Mouse (Mus musculus) stomach, postnatal 0 days (tissue): ENCODE measurements around the gene Cds2. TPM values are rescaled to one million over a fixed set of nuclear protein-coding genes. Genes with fewer than 3 reads are reported as not detected.
A peak's percentile ranks its signal among the peaks of the same experiment; 100 is the strongest.
"Not testable (repeated sequence)": the region's sequence is repeated elsewhere in the genome, so short reads cannot be mapped to it uniquely, and the experiment has no call there.

ENCODE experiments used
- ATAC-seq: fragments of 200-750 bp; cut with Nextera tagmentation; 2 replicates; pipeline ENCODE4 v1.8.0; 2017; ENCODE audit not compliant: low FRiP score, low TSS enrichment
- DNase-seq: peaks from one replicate; pipeline ENCODE4 v3.0.0-alpha.2; 2016; ENCODE audit warnings: low spot score
- H3K27ac ChIP-seq: fragments of 300-500 bp; sonication (generic); replicated peaks from 2 replicates; pipeline ENCODE4 v1.5.1; 2014; ENCODE audit warnings: mild to moderate bottlenecking, control low read depth
- H3K27me3 ChIP-seq: fragments of 300-500 bp; sonication (generic); 2 replicates; pipeline ENCODE4 v1.6.1; 2014; ENCODE audit warnings: low read length; ENCODE audit not compliant: control insufficient read depth, insufficient read depth
- H3K36me3 ChIP-seq: fragments of 300-500 bp; sonication (generic); 2 replicates; pipeline ENCODE4 v1.6.1; 2014; ENCODE audit warnings: low read length, mixed read lengths; ENCODE audit not compliant: control insufficient read depth, insufficient read depth
- H3K4me1 ChIP-seq: fragments of 300-500 bp; sonication (generic); replicated peaks from 2 replicates; pipeline ENCODE4 v1.6.1; 2014; ENCODE audit warnings: antibody characterized with exemption; ENCODE audit not compliant: control insufficient read depth, insufficient read depth
- H3K4me2 ChIP-seq: fragments of 300-500 bp; sonication (generic); replicated peaks from 2 replicates; pipeline ENCODE4 v1.6.1; 2014; ENCODE audit warnings: low read depth, mild to moderate bottlenecking, control low read depth, moderate library complexity
- H3K4me3 ChIP-seq: fragments of 300-500 bp; sonication (generic); 2 replicates; pipeline ENCODE4 v1.5.1; 2014; ENCODE audit warnings: low read depth, low read length, control low read depth
- H3K9ac ChIP-seq: fragments of 300-500 bp; sonication (generic); 2 replicates; pipeline ENCODE4 v1.6.1; 2014; ENCODE audit warnings: mild to moderate bottlenecking, low read length, control low read depth, mixed read lengths
- H3K9me3 ChIP-seq: fragments of 300-500 bp; sonication (generic); 2 replicates; pipeline ENCODE4 v1.6.1; 2016; ENCODE audit warnings: low read length; ENCODE audit not compliant: control insufficient read depth
- CTCF ChIP-seq: IDR thresholded peaks from 2 replicates; pipeline ENCODE4 v1.5.1; 2016; ENCODE audit warnings: antibody characterized with exemption, low read depth, mild to moderate bottlenecking, moderate library complexity
- EP300 ChIP-seq: optimal IDR thresholded peaks from 2 replicates; pipeline ENCODE3; 2016; ENCODE audit warnings: antibody characterized with exemption
- WGBS: fragments of 180-500 bp; shearing (Covaris S2); extraction: QIAGEN DNeasy Blood & Tissue Kit; methylation state at CpG from one replicate; pipeline ENCODE4 v1.1.7; 2014; 5-methylcytosine and 5-hydroxymethylcytosine counted together
- polyA plus RNA-seq: library from polyadenylated mRNA; unstranded; fragments of >200 nt; fragmentation: Nextera tagmentation; extraction: Ambion mirVana; gene quantifications from 2 replicates; pipeline ENCODE4 v1.2.1, GENCODE M21; 2015

Gene Cds2
- polyA plus RNA-seq, 1 experiment from 2014 or later: 12.6 TPM

DNA sequence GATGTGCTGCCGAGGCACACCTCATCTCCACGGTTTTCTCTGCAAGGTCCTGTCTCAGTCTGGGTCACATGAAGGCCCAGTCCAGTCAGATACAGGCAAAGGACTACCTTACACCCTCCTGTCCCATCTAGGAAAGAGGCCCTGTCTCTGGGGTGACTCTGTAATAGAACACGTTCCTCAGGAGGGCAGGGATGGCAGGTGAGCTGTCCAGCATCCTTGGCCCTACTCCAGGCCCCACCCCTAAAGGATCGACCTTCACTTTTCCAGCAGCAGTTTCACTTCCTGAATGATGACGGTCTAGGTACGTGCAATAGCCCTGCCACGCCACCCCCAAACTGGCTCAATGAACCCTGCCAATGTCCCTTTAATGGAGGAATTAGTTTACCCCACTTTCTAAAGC lies 27.0 kb upstream of the Cds2 start:
- Histone ChIP-seq H3K27me3 (no peaks in the 10 kb centered on the region), H3K36me3 (no peaks in the 10 kb centered on the region), H3K9ac (no peak overlapping the region), H3K9me3 (no peaks in the 10 kb centered on the region), H3K27ac (no peak overlapping the region), H3K4me1 (no peaks in the 10 kb centered on the region), H3K4me3 (no peak overlapping the region), H3K4me2 (no peak overlapping the region)
- DNase-seq (no peak), ATAC-seq (no peak)
- TF ChIP-seq CTCF: no peak
- no peak for TF ChIP-seq EP300
- WGBS: 69% methylated on average over 7 of the region's 7 CpGs

DNA sequence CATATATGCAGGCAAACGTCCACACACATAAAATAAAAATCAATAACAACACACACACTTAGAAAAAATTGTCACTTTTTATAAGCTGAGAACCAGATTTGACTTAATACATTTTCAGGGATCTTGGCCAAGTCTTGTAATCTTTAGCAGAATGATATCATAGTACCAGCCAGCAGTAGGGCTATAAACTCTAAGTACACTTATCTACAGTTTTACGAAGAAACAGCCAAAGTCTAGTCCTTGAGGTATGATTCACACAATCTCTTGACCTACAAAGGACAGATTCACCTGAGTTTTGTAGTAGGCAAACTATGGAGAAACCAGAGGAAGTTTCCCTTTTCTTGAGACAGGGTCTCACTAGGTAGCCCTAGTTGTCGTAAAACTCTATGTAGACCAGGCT lies 23.5 kb upstream of the Cds2 start:
- H3K27ac ChIP-seq, H3K36me3 ChIP-seq, H3K4me3 ChIP-seq, H3K27me3 ChIP-seq, ATAC-seq, H3K9ac ChIP-seq, H3K4me2 ChIP-seq, DNase-seq, H3K9me3 ChIP-seq, H3K4me1 ChIP-seq: not testable (repeated sequence)
- 78% methylated on average over 3 of the region's 3 CpGs for WGBS

DNA sequence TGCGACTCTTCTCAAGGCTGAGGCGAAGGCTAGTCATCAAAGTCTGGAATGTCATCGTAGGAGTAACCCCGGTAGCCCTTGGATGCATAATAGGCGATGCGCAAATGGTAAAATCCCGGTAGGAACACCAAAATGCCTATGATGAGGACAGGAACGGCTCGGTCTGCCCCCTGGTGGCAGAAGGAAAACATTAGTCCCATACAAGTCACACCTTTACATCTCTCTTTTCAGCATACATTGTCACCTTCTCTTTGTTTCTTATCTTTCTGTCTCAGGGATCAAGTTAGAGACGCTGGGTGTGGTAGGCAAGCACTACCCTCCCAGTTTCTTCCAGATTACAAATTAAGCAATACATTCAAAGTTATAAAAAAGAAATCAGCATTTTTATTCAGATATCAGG lies 22.5 kb upstream of the Cds2 start:
- H3K4me2 ChIP-seq, H3K9ac ChIP-seq, H3K4me3 ChIP-seq, H3K27ac ChIP-seq, H3K27me3 ChIP-seq, H3K36me3 ChIP-seq, H3K9me3 ChIP-seq, H3K4me1 ChIP-seq: not testable (repeated sequence)
- WGBS: 22% methylated on average over 6 of the region's 10 CpGs
- DNase-seq (peak; percentile 67), ATAC-seq (0 out of 2 replicates have a peak, but pooled peaks have one; percentile 38)
- TF ChIP-seq CTCF: peak; percentile 74

DNA sequence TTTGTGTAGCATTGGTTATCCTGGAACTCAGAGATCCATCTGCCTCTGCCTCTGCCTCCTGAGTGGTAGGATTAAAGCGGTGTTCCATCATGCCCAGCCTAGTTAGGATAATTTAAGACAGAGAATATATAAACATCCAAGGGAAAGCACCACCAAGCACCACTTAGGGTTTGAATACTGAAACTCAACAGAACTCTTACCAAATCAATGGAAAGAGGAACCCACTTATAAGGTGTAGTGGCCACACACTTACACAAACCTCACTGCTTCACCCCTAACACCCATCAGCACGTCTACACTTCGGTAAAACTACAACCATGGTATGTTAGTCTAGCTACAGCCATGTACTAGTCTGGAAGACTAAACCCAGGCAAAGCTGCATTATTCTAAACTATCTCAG lies 19.6 kb upstream of the Cds2 start:
- Histone ChIP-seq H3K9me3 (no peaks in the 10 kb centered on the region), H3K4me3 (no peak overlapping the region), H3K27ac (no peak overlapping the region), H3K36me3 (no peaks in the 10 kb centered on the region), H3K4me2 (no peak overlapping the region), H3K27me3 (no peaks in the 10 kb centered on the region), H3K4me1 (no peaks in the 10 kb centered on the region), H3K9ac (no peak overlapping the region)
- WGBS: 88% methylated on average over 3 of the region's 3 CpGs
- DNase-seq (no peak), ATAC-seq (no peak)
- TF ChIP-seq EP300: no peak
- TF ChIP-seq CTCF: no peak

DNA sequence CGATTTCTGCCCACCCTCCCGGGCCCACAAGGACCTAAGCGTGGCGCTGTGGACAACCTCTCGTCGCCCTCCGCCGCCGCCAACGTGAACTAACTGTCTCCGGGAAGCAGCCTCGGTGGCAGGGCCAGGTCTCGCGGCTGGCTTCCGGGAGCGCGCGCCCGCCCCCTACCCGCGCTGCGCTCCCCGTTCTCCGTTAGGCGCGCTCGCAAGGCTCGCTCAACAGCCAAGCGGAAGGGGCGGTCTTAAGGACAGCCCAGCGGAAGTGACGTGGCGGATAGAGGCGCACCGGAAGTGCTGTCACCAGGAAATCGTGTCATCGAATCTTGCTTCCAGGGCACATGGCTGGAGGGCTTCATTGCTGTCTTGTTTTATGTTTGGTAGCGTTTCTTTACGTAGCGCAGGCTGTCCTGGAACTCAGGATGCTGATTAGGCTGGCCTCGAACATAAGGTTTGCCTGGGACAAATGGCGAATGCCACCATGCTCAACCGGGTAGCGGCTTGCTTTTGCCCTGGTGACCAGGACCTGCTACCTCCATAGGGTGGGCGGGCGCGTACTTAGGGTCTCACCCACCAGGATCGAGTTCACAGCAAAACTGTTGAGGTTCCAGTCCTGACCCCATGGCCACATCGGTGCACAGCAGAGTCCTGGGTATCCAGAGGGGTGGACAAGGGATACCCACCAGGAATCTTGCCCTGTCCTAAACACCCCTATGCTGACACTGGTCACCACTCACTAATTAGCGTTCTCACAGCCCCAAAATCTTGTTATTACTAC lies 15.2 kb upstream of the Cds2 start, which contains the start of gene Tmem230:
TSS of gene Tmem230 (minus strand) at position 269 of the 775 bp plus-strand sequence.
- Histone ChIP-seq H3K4me2 (peak within 1 kb of the TSS; percentile 75), H3K27ac (peak within 1 kb of the TSS; percentile 86), H3K9me3 (no peaks in the 10 kb centered on the region), H3K9ac (peak within 1 kb of the TSS; percentile 65), H3K36me3 (no peaks in the 10 kb centered on the region), H3K27me3 (no peaks in the 10 kb centered on the region), H3K4me1 (no peaks in the 10 kb centered on the region; the same call in 1 of the 2 replicates), H3K4me3 (peak within 1 kb of the TSS; percentile 56)
- WGBS: 5% methylated on average over 48 of the region's 50 CpGs
- TF ChIP-seq EP300 (no peak), CTCF (peak; percentile 61)
- peak; percentile 96 for ATAC-seq
- DNase-seq: peak; percentile 95

DNA sequence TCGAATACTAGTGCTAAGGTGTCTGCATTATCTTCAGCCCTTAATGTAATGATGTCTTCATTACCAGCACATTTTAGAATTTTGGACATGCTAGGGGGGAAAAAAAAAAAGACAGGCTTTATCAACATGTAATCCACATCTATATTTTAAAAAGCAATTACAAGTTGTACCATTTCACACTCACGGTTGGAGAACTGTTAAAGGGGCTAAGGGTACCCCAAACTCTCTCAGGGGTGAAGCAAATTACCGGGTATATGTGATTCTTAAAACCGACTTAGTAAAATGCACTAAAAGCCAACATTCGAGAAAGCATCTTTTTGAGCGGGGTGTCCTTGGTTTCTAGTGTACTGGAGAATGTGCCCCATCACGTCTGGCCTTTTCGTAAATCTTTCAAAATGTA lies 11.0 kb upstream of the Cds2 start:
- no peak for ATAC-seq
- TF ChIP-seq CTCF: no peak
- no peak for TF ChIP-seq EP300
- no peaks in the 10 kb centered on the region for H3K27me3 ChIP-seq
- 5% methylated on average over 8 of the region's 8 CpGs for WGBS
- peak overlapping the region; percentile 61 for H3K9ac ChIP-seq
- H3K4me2 ChIP-seq: peak overlapping the region; percentile 80
- no peak for DNase-seq
- no peak overlapping the region for H3K27ac ChIP-seq
- peak overlapping the region; percentile 61 for H3K4me3 ChIP-seq
- no peaks in the 10 kb centered on the region for H3K36me3 ChIP-seq
- H3K4me1 ChIP-seq: no peaks in the 10 kb centered on the region; the same call in 1 of the 2 replicates
- no peaks in the 10 kb centered on the region for H3K9me3 ChIP-seq
